24 mouse cellular contexts compared by ENCODE assay signal in the genomic region with DNA sequence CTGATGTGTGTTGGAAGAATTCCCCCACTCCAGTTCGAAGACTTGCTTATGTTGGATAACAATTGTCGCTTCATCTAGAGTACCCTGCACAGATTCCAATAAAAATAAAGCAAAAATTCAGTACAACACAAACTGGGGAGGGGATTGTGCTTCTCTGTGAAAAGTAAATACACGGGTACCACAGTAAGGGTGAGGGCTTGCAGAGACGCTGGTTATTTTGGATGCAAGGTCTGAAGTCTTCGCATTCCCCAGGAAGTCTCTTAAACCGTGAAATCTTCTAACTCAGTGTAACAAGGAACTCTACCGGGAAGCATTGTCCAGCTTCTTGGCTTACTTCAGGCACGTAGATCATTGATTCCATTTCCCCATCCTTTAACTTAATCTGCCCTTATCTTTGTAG. TPM values are rescaled to one million over a fixed set of nuclear protein-coding genes. Genes with fewer than 3 reads are reported as not detected.
DNase-seq lines count a peak whose midpoint lies in the region; ATAC-seq and TF ChIP-seq lines count a peak whose summit lies in the region.
"Had no signal": no experiment of that assay in that cellular context is flagged by ENCODE, and none has a peak within 500 bp of the region (broad histone marks: within the 10 kb centered on the region; RNA-seq: fewer than 3 reads in every experiment).

No protein-coding gene starts in this region.

- no peak overlapping the region for H3K4me2 ChIP-seq in midbrain, embryonic 11.5 days
- H3K4me2 ChIP-seq in midbrain, postnatal 0 days (ENCODE audit: low read depth, low read length, poor library complexity, severe bottlenecking): no peak overlapping the region
- H3K4me2 ChIP-seq: embryonic facial prominence, embryonic 15.5 days; forebrain, embryonic 12.5 days had no signal

- no peak overlapping the region for H3K27ac ChIP-seq in midbrain, embryonic 11.5 days (ENCODE audit: low read depth, low read length)
- no peak overlapping the region for H3K27ac ChIP-seq in midbrain, postnatal 0 days (ENCODE audit: low read depth, low read length)
- H3K27ac ChIP-seq in cerebellum, adult 2 months (ENCODE audit: insufficient read depth, low read length): no peak overlapping the region
- H3K27ac ChIP-seq: embryonic facial prominence, embryonic 15.5 days; forebrain, embryonic 10.5 days; forebrain, embryonic 12.5 days had no signal

- no peak overlapping the region for H3K9ac ChIP-seq in midbrain, embryonic 11.5 days (ENCODE audit: low read length)
- H3K9ac ChIP-seq in midbrain, postnatal 0 days (replicated peaks; ENCODE audit: low read length, poor library complexity, severe bottlenecking): no peak overlapping the region
- H3K9ac ChIP-seq: embryonic facial prominence, embryonic 15.5 days; forebrain, embryonic 12.5 days had no signal

- 62% methylated on average over 8 of the region's 8 CpGs for WGBS in midbrain, embryonic 11.5 days
- 52% methylated on average over 8 of the region's 8 CpGs for WGBS in midbrain, postnatal 0 days
- WGBS in cerebellum, adult 2 months: 64% methylated on average over 8 of the region's 8 CpGs

- TF ChIP-seq CTCF in midbrain, postnatal 0 days (IDR thresholded peaks at IDR 0.05): no peak
- no peak for TF ChIP-seq CTCF in cerebellum, adult 2 months (IDR thresholded peaks at IDR 0.05; ENCODE audit: borderline replicate concordance, insufficient read depth, low read depth, low read length)

- no peak overlapping the region for H3K4me3 ChIP-seq in midbrain, embryonic 11.5 days (ENCODE audit: low read depth, low read length)
- no peak overlapping the region for H3K4me3 ChIP-seq in midbrain, postnatal 0 days (ENCODE audit: low read depth, low read length)
- H3K4me3 ChIP-seq in cerebellum, adult 2 months (replicated peaks; ENCODE audit: insufficient read depth, low read depth, low read length): no peak overlapping the region
- H3K4me3 ChIP-seq: embryonic facial prominence, embryonic 15.5 days; erythroblast, embryonic 14.5 days; forebrain, embryonic 10.5 days; forebrain, embryonic 12.5 days had no signal

- H3K4me1 ChIP-seq in midbrain, embryonic 11.5 days (ENCODE audit: control insufficient read depth, insufficient read depth, low read length): no peaks in the 10 kb centered on the region; the same call in 1 of the 2 replicates
- no peaks in the 10 kb centered on the region for H3K4me1 ChIP-seq in midbrain, postnatal 0 days (ENCODE audit: insufficient read depth, low read length)
- H3K4me1 ChIP-seq in cerebellum, adult 2 months (ENCODE audit: control insufficient read depth, insufficient read depth, low read length): no peaks in the 10 kb centered on the region

- H3K27me3 ChIP-seq in midbrain, embryonic 11.5 days (ENCODE audit: control insufficient read depth, insufficient read depth, low read length): no peaks in the 10 kb centered on the region
- no peaks in the 10 kb centered on the region for H3K27me3 ChIP-seq in midbrain, postnatal 0 days (ENCODE audit: insufficient read depth, low read length)
- H3K27me3 ChIP-seq in cerebellum, adult 2 months (ENCODE audit: control insufficient read depth, insufficient read depth, low read length): no peaks in the 10 kb centered on the region
- H3K27me3 ChIP-seq: embryonic facial prominence, embryonic 15.5 days; forebrain, embryonic 12.5 days had no signal

- no peak for ATAC-seq in midbrain, embryonic 11.5 days (ENCODE audit: low FRiP score)
- no peak for ATAC-seq in midbrain, postnatal 0 days (ENCODE audit: low FRiP score)
- ATAC-seq: forebrain, embryonic 14.5 days; forebrain, embryonic 16.5 days had no signal

- TF ChIP-seq POLR2A in cerebellum, adult 2 months (IDR thresholded peaks at IDR 0.05; ENCODE audit: borderline replicate concordance, insufficient read depth, low read length): no peak

- DNase-seq in heart, adult 11 months: peak; percentile 86
- DNase-seq in heart, adult 8-10 months (ENCODE audit: low spot score): no peak
- peak; percentile 54 for DNase-seq in midbrain, embryonic 11.5 days (ENCODE audit: low spot score, missing footprints)
- DNase-seq in midbrain, postnatal 0 days (ENCODE audit: low spot score): no peak
- DNase-seq in cerebellum, adult 2 months: no peak
- DNase-seq: adrenal gland, adult 2 months; adrenal gland, postnatal 10 days; adrenal gland, postnatal 25 days; cerebellum, adult 11 months; cerebellum, adult 18-20 months; cerebellum, adult 9-10 months; cerebellum, postnatal 10 days; cerebellum, postnatal 25 days had no signal

- H3K9me3 ChIP-seq in midbrain, embryonic 11.5 days (ENCODE audit: control insufficient read depth, low read length): no peaks in the 10 kb centered on the region
- no peaks in the 10 kb centered on the region for H3K9me3 ChIP-seq in midbrain, postnatal 0 days (ENCODE audit: low read length)
- H3K9me3 ChIP-seq: embryonic facial prominence, embryonic 15.5 days; forebrain, embryonic 10.5 days; forebrain, embryonic 12.5 days had no signal

- H3K36me3 ChIP-seq in midbrain, embryonic 11.5 days (ENCODE audit: control insufficient read depth, insufficient read depth, low read length): no peaks in the 10 kb centered on the region
- no peaks in the 10 kb centered on the region for H3K36me3 ChIP-seq in midbrain, postnatal 0 days (ENCODE audit: insufficient read depth, low read length)
- H3K36me3 ChIP-seq: embryonic facial prominence, embryonic 15.5 days; forebrain, embryonic 10.5 days; forebrain, embryonic 12.5 days had no signal

RNA-seq across cellular contexts. Expression of a gene that starts 17.1 kb away (rescaled TPM):
- total RNA-seq in heart, adult 8-10 months (2022): not detected
- polyA plus RNA-seq in midbrain, embryonic 11.5 days (2014; fragmentation: Nextera tagmentation; extraction: Ambion mirVana): not detected in 2 replicates
- total RNA-seq in midbrain, postnatal 0 days (2014; rRNA removed): not detected in 2 replicates
- not detected in 2 replicates for polyA plus RNA-seq in midbrain, postnatal 0 days (2015; fragmentation: Nextera tagmentation; extraction: Ambion mirVana)
- polyA plus RNA-seq in cerebellum, adult 2 months (2012; rRNA removed): 0.34 and 0.38 TPM in 2 replicates
- total RNA-seq: adrenal gland, adult 2 months; adrenal gland, postnatal 10 days; adrenal gland, postnatal 25 days; ES-E14; MEL had no signal
- polyA plus RNA-seq: adrenal gland, adult 2 months; C2C12; cortical plate, adult 2 months; embryonic facial prominence, embryonic 11.5 days; erythroblast, embryonic 14.5 days; forebrain, embryonic 10.5 days; forebrain, embryonic 12.5 days; forebrain, embryonic 14.5 days; forebrain, embryonic 16.5 days had no signal

Comparison
In these comparisons a context has a peak if more than half of its experiments do, and no peak if none do; other contexts are left out.
1. DNase-seq: peak in heart, adult 11 months (single experiment) and midbrain, embryonic 11.5 days (single experiment); none in heart, adult 8-10 months (single experiment), midbrain, postnatal 0 days (single experiment) and cerebellum, adult 2 months (0 of 2).